Mouse (Mus musculus) hindbrain, embryonic 10.5 days (tissue): ENCODE measurements around the gene Acmsd. TPM values are rescaled to one million over a fixed set of nuclear protein-coding genes. Genes with fewer than 3 reads are reported as not detected.

ENCODE experiments used
- DNase-seq: peaks from one replicate; pipeline ENCODE4 v3.0.0-alpha.2; 2017; ENCODE audit warnings: low spot score
- H3K27ac ChIP-seq: fragments of 300-500 bp; sonication (generic); 2 replicates; pipeline ENCODE4 v1.5.1; 2016; ENCODE audit warnings: mild to moderate bottlenecking, moderate library complexity
- H3K27me3 ChIP-seq: fragments of 300-500 bp; sonication (generic); 2 replicates; pipeline ENCODE4 v1.6.1; 2016; ENCODE audit warnings: mild to moderate bottlenecking; ENCODE audit not compliant: poor library complexity, insufficient read depth, severe bottlenecking
- H3K36me3 ChIP-seq: fragments of 300-500 bp; sonication (generic); 2 replicates; pipeline ENCODE4 v1.6.1; 2016; ENCODE audit warnings: mild to moderate bottlenecking, moderate library complexity
- H3K4me1 ChIP-seq: fragments of 300-500 bp; sonication (generic); replicated peaks from 2 replicates; pipeline ENCODE4 v1.6.1; 2016; ENCODE audit warnings: mild to moderate bottlenecking
- H3K4me3 ChIP-seq: fragments of 300-500 bp; sonication (generic); 2 replicates; pipeline ENCODE4 v1.5.1; 2016; ENCODE audit warnings: mild to moderate bottlenecking, moderate library complexity
- H3K9me3 ChIP-seq: fragments of 300-500 bp; sonication (generic); 2 replicates; pipeline ENCODE4 v1.6.1; 2016; ENCODE audit warnings: mild to moderate bottlenecking, moderate library complexity
- WGBS: fragments of 180-500 bp; shearing (Covaris S2); methylation state at CpG from one replicate; pipeline ENCODE4 v1.1.7; 2016; 5-methylcytosine and 5-hydroxymethylcytosine counted together
- polyA plus RNA-seq: library from polyadenylated mRNA; unstranded; fragments of >200 nt; fragmentation: Nextera tagmentation; extraction: Ambion mirVana; gene quantifications from 2 replicates; pipeline ENCODE4 v1.2.1, GENCODE M21; 2016

Gene Acmsd
- polyA plus RNA-seq, 1 experiment from 2014 or later = 0.27 TPM

GRCm38 (mm10) chr1:127783862-127784261 is 54.6 kb downstream of the Acmsd start:
- no peaks in the 10 kb centered on the region for H3K9me3 ChIP-seq
- no peak overlapping the region for H3K27ac ChIP-seq
- H3K4me3 ChIP-seq = no peak overlapping the region
- no peak for DNase-seq
- no peaks in the 10 kb centered on the region for H3K27me3 ChIP-seq
- peaks cover 36% of the 10 kb centered on the region for H3K4me1 ChIP-seq
- H3K36me3 ChIP-seq = peaks cover 21% of the 10 kb centered on the region

GRCm38 (mm10) chr1:127785882-127786281 is 56.7 kb downstream of the Acmsd start:
- no peak for DNase-seq
- peaks cover 18% of the 10 kb centered on the region for H3K36me3 ChIP-seq
- H3K27me3 ChIP-seq = no peaks in the 10 kb centered on the region
- H3K9me3 ChIP-seq = no peaks in the 10 kb centered on the region
- H3K4me3 ChIP-seq = no peak overlapping the region
- WGBS = 88% methylated on average over 1 of the region's 1 CpGs
- peaks cover 20% of the 10 kb centered on the region; the same call in 1 of the 2 replicates for H3K4me1 ChIP-seq
- H3K27ac ChIP-seq = no peak overlapping the region

GRCm38 (mm10) chr1:127788943-127789342 is 59.7 kb downstream of the Acmsd start:
- 84% methylated on average over 6 of the region's 6 CpGs for WGBS
- H3K27ac ChIP-seq = no peak overlapping the region
- peaks cover 31% of the 10 kb centered on the region for H3K36me3 ChIP-seq
- no peak overlapping the region for H3K4me3 ChIP-seq
- DNase-seq = no peak
- no peaks in the 10 kb centered on the region for H3K27me3 ChIP-seq
- H3K4me1 ChIP-seq = 0 out of 2 replicates have a peak, but pooled peaks cover 3% of the 10 kb centered on the region
- no peaks in the 10 kb centered on the region for H3K9me3 ChIP-seq

GRCm38 (mm10) chr1:127793459-127793858 is 64.2 kb downstream of the Acmsd start:
- Histone ChIP-seq H3K4me3 (no peak overlapping the region), H3K9me3 (no peaks in the 10 kb centered on the region), H3K4me1 (no peaks in the 10 kb centered on the region), H3K36me3 (peaks cover 46% of the 10 kb centered on the region), H3K27ac (no peak overlapping the region), H3K27me3 (no peaks in the 10 kb centered on the region)
- DNase-seq = no peak
- 96% methylated on average over 1 of the region's 1 CpGs for WGBS

- H3K27ac ChIP-seq = no peak overlapping the region
- no peak for DNase-seq
- WGBS = 94% methylated on average over 6 of the region's 6 CpGs
- no peaks in the 10 kb centered on the region for H3K27me3 ChIP-seq
- peaks cover 57% of the 10 kb centered on the region for H3K36me3 ChIP-seq
- H3K9me3 ChIP-seq = no peaks in the 10 kb centered on the region
- no peaks in the 10 kb centered on the region for H3K4me1 ChIP-seq
- H3K4me3 ChIP-seq = no peak overlapping the region
Observed at GRCm38 (mm10) chr1:127795087-127795769, 66.0 kb downstream of the Acmsd start.

- H3K9me3 ChIP-seq = no peaks in the 10 kb centered on the region
- 86% methylated on average over 4 of the region's 4 CpGs for WGBS
- no peaks in the 10 kb centered on the region for H3K27me3 ChIP-seq
- no peak overlapping the region for H3K27ac ChIP-seq
- DNase-seq = no peak
- H3K36me3 ChIP-seq = peaks cover 67% of the 10 kb centered on the region
- no peaks in the 10 kb centered on the region for H3K4me1 ChIP-seq
- no peak overlapping the region for H3K4me3 ChIP-seq
Observed at GRCm38 (mm10) chr1:127796341-127796740, 67.1 kb downstream of the Acmsd start.

GRCm38 (mm10) chr1:127796752-127797151 is 67.5 kb downstream of the Acmsd start:
- no peaks in the 10 kb centered on the region for H3K27me3 ChIP-seq
- no peaks in the 10 kb centered on the region for H3K9me3 ChIP-seq
- H3K4me1 ChIP-seq = no peaks in the 10 kb centered on the region
- 90% methylated on average over 1 of the region's 1 CpGs for WGBS
- H3K36me3 ChIP-seq = peaks cover 67% of the 10 kb centered on the region
- H3K27ac ChIP-seq = no peak overlapping the region
- no peak overlapping the region for H3K4me3 ChIP-seq
- no peak for DNase-seq

GRCm38 (mm10) chr1:127802916-127803315 is 73.7 kb downstream of the Acmsd start:
- WGBS = 85% methylated on average over 8 of the region's 8 CpGs
- Histone ChIP-seq H3K27ac (no peak overlapping the region), H3K4me3 (no peak overlapping the region), H3K27me3 (no peaks in the 10 kb centered on the region), H3K9me3 (no peaks in the 10 kb centered on the region), H3K4me1 (no peaks in the 10 kb centered on the region), H3K36me3 (peaks cover 90% of the 10 kb centered on the region)
- no peak for DNase-seq

GRCm38 (mm10) chr1:127808671-127809070 is 79.5 kb downstream of the Acmsd start:
- Histone ChIP-seq H3K27ac (no peak overlapping the region), H3K27me3 (no peaks in the 10 kb centered on the region), H3K9me3 (no peaks in the 10 kb centered on the region), H3K4me3 (no peak overlapping the region), H3K4me1 (0 out of 2 replicates have a peak, but pooled peaks cover 6% of the 10 kb centered on the region), H3K36me3 (peaks cover 49% of the 10 kb centered on the region)
- no peak for DNase-seq
- WGBS = 97% methylated on average over 7 of the region's 7 CpGs

- peaks cover 10% of the 10 kb centered on the region for H3K36me3 ChIP-seq
- 72% methylated on average over 7 of the region's 7 CpGs for WGBS
- no peaks in the 10 kb centered on the region for H3K27me3 ChIP-seq
- DNase-seq = no peak
- H3K4me3 ChIP-seq = no peak overlapping the region
- H3K4me1 ChIP-seq = 0 out of 2 replicates have a peak, but pooled peaks cover 6% of the 10 kb centered on the region
- H3K27ac ChIP-seq = no peak overlapping the region
- no peaks in the 10 kb centered on the region for H3K9me3 ChIP-seq
Observed at GRCm38 (mm10) chr1:127812929-127813328, 83.7 kb downstream of the Acmsd start.

GRCm38 (mm10) chr1:127816381-127816780 is 87.2 kb downstream of the Acmsd start:
- Histone ChIP-seq H3K36me3 (no peaks in the 10 kb centered on the region), H3K4me1 (0 out of 2 replicates have a peak, but pooled peaks cover 6% of the 10 kb centered on the region), H3K27me3 (no peaks in the 10 kb centered on the region), H3K9me3 (no peaks in the 10 kb centered on the region), H3K4me3 (no peak overlapping the region), H3K27ac (no peak overlapping the region)
- WGBS = 87% methylated on average over 6 of the region's 6 CpGs
- no peak for DNase-seq
